Mouse (Mus musculus): ENCODE results near the gene Ski.

- no peak for TF ChIP-seq CTCF (IDR thresholded peaks at IDR 0.05; ENCODE audit: low read depth, low read length)
- no peak for TF ChIP-seq POLR2A (IDR thresholded peaks at IDR 0.05; ENCODE audit: extremely low read depth, insufficient read depth, low read length)
Measured at GRCm38 (mm10) chr4:155173822-155174785, 48.3 kb downstream of the Ski start.
